Mouse (Mus musculus) testis, adult 2 months (tissue): Measurements from ENCODE around the gene Magi1.

Experiments
- CTCF ChIP-seq: fragments of 200-500 bp; IDR thresholded peaks from 2 replicates; pipeline ENCODE4 v1.5.1; 2012; ENCODE audit warnings: low read depth, mild to moderate bottlenecking, inconsistent platforms, low read length, moderate library complexity; ENCODE audit not compliant: control insufficient read depth, insufficient read depth, insufficient replicate concordance
- POLR2A ChIP-seq: fragments of 200-500 bp; IDR thresholded peaks from 2 replicates; pipeline ENCODE4 v1.6.1; 2012; ENCODE audit warnings: low read depth, mild to moderate bottlenecking, inconsistent platforms, low read length, moderate library complexity; ENCODE audit not compliant: control insufficient read depth

DNA sequence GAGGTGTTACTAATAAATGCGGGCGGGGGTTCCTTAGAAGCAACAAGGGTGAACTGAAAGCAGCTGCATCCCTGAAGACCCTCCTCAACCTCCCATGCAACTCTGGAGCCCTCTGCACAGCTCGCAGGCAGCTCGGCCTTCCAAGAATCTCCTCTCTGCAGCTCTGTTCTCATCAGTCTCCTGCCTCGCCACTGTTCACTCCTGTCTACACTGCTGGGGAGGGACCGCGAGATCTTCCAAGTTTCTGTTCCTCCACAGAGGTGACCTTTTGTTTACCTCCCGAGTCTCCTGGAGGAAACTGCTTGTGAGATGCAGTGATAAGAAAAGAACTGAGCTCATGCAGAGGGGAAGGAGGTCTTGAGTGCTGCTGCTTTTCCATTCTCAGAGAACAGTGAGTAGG lies 204.8 kb downstream of the Magi1 start:
- TF ChIP-seq CTCF (no peak), POLR2A (no peak)
